Mouse (Mus musculus) left cerebral cortex, adult 2 months (tissue): ENCODE data around the gene Prim1. TPM values are rescaled to one million over a fixed set of nuclear protein-coding genes. Genes with fewer than 3 reads are reported as not detected.
A peak's percentile ranks its signal among the peaks of the same experiment; 100 is the strongest.

Experiments
- DNase-seq, 2 experiments: peaks; one replicate each; pipeline ENCODE4 v3.0.0; 2021 to 2022; ENCODE audit warnings: low spot score in 2 of 2, mixed read lengths in 1 of 2; ENCODE audit errors: extremely low spot score in 1 of 2
- H3K27ac ChIP-seq: fragments of 200-600 bp; 2 replicates; pipeline ENCODE4 v1.8.1; 2022
- H3K4me3 ChIP-seq: fragments of 200-600 bp; 2 replicates; pipeline ENCODE4 v1.8.1; 2022
- CTCF ChIP-seq: fragments of 200-600 bp; IDR thresholded peaks from 2 replicates; pipeline ENCODE4 v1.8.1; 2022; ENCODE audit warnings: antibody characterized with exemption, mild to moderate bottlenecking, moderate library complexity
- intact Hi-C: fragments of 180-260 bp; cut with DNase I; formaldehyde crosslinking; loops from one replicate; pipeline ENCODE4 v1.15.1; 2025
- long read RNA-seq, 2 experiments: library from polyadenylated mRNA; stranded (forward); transcript quantifications; one replicate each; pipeline ENCODE4 v2.0.0; 2021; ENCODE audit warnings: borderline mapping rate in 2 of 2
- total RNA-seq, 2 experiments: library from RNA; stranded (reverse); gene quantifications; 2 replicates each; pipeline ENCODE4 v1.2.3; 2021

Prim1 gene
- 1 to 10 TPM; 7.9 to 8.1 TPM for total RNA-seq
- long read RNA-seq, experiment 1, transcript Prim1-201 (13 exons, 1,583 nt) = major isoform, 6 of 7 reads
- long read RNA-seq, experiment 1, partial matches to known transcripts = 0 of 7 reads
- long read RNA-seq, experiment 1, other reads (novel, unspliced or antisense) = 1 of 7 reads
- long read RNA-seq, experiment 2, partial matches to known transcripts = 1 of 3 reads
- long read RNA-seq, experiment 2, other reads (novel, unspliced or antisense) = 0 of 3 reads

DNA sequence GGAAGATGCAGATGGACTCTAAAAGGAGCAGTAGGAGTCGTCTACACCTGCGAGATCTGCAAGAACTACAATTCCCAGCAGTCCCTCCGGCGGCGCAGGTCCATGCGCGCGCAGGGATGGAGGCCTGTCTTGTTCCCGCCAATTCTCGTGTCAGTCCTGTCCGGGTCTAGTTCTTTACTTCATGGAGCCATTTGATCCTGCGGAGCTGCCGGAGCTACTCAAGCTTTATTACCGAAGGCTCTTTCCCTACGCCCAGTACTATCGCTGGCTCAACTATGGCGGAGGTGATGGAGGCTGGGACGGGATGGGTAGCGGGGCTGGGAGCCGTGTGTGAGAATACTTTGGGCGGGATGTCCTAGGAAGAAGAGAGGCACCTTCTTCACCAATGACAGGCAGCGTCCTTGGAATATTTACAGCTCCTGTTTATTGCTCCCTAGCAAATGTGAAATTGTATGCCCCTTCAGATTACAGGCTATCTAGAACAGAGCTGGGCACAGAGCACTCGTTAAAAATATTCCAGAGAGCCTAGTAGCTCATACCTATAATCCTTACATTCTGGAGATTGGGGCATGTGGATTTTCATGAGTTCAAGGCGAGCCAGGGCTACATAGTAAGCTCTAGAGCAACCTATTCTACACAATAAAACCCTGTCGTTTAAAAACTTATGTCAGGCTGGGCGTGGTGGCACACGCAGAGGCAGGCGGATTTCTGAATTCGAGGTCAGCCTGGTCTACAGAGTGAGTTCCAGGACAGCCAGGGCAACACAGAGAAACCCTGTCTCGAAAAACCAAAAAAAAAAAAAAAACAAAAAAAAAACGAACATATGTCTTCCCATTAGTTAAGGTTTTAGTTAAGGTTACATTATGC lies at the start of gene Prim1:
Prim1 (plus strand) TSS at position 101 of the 867 bp plus-strand sequence.
- peak; percentile 77 to 78 for DNase-seq
- no peak; the same call in 1 of the 2 replicates for TF ChIP-seq CTCF
- intact Hi-C loops = loop anchor here (5.0 to 10.0 kb wide), 2 partner anchors 172 to 490 kb away; partner anchors contain the start of gene Shmt2
- Histone ChIP-seq H3K4me3 (peak within 1 kb of the TSS; percentile 80), H3K27ac (no peak within 1 kb of the TSS)

DNA sequence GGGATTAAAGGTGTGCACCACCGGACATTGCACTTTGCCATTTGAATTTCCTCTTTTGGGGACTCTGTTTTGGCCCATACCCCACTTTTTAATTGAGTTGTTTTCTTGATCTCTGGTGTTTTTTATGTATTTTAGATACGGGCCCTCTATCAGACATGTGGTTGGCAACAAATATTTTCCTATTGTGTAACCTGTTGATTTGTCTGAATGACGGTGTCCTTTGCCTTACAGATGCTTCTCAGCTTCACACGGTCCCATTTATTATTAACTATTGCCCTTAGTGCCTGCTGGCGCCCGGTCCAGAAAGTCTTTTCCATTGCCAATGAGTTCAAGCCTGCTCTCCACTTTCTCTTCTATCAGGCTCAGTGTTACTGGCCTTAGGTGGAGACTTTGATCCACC lies 48.5 kb upstream of the Prim1 start:
- no peak overlapping the region for H3K27ac ChIP-seq
- H3K4me3 ChIP-seq = no peak overlapping the region
- no peak for DNase-seq
- intact Hi-C loops = no loop called here
- TF ChIP-seq CTCF = no peak

DNA sequence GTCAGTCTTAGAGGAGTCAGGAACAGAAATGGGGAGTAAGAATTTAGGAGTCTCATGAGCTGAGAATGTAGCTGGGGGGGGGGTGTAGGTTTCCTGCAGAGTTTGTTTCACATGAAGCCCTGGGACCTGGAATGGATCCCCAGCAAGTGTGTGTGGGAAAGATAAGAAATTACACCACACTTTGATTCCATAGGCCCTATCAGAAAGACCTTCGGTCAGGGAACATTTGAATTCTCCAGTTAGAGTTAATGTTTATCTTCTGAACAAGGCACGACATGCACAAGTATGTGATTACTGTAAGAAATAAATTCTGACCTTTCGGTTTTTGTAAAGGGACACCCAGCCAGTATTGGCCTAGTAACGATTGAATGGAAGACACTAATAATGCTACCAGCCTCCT lies 45.1 kb upstream of the Prim1 start:
- Histone ChIP-seq H3K27ac (no peak overlapping the region), H3K4me3 (no peak overlapping the region)
- intact Hi-C loops = no loop called here
- no peak for DNase-seq
- TF ChIP-seq CTCF = no peak

GRCm38 (mm10) chr10:127970359-127970831 lies 44.6 kb upstream of the Prim1 start:
- H3K27ac ChIP-seq = no peak overlapping the region
- intact Hi-C loops = no loop called here
- no peak for TF ChIP-seq CTCF
- no peak for DNase-seq
- no peak overlapping the region for H3K4me3 ChIP-seq

- no peak overlapping the region for H3K27ac ChIP-seq
- DNase-seq = no peak
- no peak overlapping the region for H3K4me3 ChIP-seq
- no peak; the same call in 1 of the 2 replicates for TF ChIP-seq CTCF
- intact Hi-C loops = no loop called here
Measured at GRCm38 (mm10) chr10:127971135-127971534, 43.8 kb upstream of the Prim1 start.

- no peak overlapping the region for H3K27ac ChIP-seq
- H3K4me3 ChIP-seq = no peak overlapping the region
- DNase-seq = no peak
- TF ChIP-seq CTCF = no peak
- intact Hi-C loops = no loop called here
Measured at GRCm38 (mm10) chr10:127974062-127974461, 40.9 kb upstream of the Prim1 start.

GRCm38 (mm10) chr10:127975503-127975902 lies 39.5 kb upstream of the Prim1 start:
- intact Hi-C loops = no loop called here
- Histone ChIP-seq H3K4me3 (no peak overlapping the region), H3K27ac (no peak overlapping the region)
- no peak for TF ChIP-seq CTCF
- no peak for DNase-seq

DNA sequence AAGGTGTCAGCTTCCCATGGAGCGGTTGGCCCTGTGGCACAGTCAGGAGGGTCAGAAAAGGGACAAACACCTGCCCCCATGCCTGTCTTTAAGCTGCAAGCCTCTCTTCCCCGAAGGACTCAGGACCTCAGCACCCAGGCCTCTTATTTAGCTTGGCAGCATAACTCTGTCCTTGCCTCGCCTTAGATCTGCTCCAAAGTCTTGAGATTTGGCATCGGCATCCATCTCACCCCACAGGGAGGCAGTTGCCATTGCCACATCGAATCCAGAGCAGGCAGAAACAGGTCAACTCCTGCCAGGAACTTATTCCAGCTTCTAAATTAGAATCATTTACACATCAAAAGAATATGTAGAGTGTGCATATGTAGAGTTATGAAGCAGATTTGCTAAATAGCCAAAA lies 30.3 kb upstream of the Prim1 start:
- Histone ChIP-seq H3K4me3 (no peak overlapping the region), H3K27ac (no peak overlapping the region)
- TF ChIP-seq CTCF = no peak
- no peak for DNase-seq
- intact Hi-C loops = no loop called here

DNA sequence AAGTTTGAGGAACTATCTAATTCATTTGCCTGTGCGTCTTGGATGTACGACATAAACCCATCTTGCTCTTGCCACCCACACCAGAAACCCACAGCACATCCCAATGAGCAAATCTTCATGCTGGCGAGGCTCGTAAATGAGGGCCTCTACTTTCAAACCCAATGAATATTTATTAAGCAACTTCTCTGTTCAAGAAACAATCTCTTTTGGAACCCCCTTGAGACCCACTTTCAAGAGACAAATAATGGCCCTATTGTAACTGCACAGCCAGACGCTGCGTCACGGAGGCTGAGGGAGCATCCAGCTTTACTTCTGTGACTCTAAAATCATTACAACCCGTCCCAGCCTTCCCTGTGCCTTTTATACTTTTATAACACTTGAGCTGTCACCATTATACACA lies 29.4 kb upstream of the Prim1 start:
- no peak for TF ChIP-seq CTCF
- Histone ChIP-seq H3K4me3 (no peak overlapping the region), H3K27ac (no peak overlapping the region)
- intact Hi-C loops = no loop called here
- no peak for DNase-seq

- no peak overlapping the region for H3K27ac ChIP-seq
- no peak for DNase-seq
- no peak for TF ChIP-seq CTCF
- no peak overlapping the region for H3K4me3 ChIP-seq
- intact Hi-C loops = no loop called here
Measured at GRCm38 (mm10) chr10:127996690-127997089, 18.3 kb upstream of the Prim1 start.

GRCm38 (mm10) chr10:127998260-127998659 lies 16.7 kb upstream of the Prim1 start:
- Histone ChIP-seq H3K4me3 (no peak overlapping the region), H3K27ac (no peak overlapping the region)
- intact Hi-C loops = no loop called here
- no peak for DNase-seq
- peak; percentile 16 for TF ChIP-seq CTCF

DNA sequence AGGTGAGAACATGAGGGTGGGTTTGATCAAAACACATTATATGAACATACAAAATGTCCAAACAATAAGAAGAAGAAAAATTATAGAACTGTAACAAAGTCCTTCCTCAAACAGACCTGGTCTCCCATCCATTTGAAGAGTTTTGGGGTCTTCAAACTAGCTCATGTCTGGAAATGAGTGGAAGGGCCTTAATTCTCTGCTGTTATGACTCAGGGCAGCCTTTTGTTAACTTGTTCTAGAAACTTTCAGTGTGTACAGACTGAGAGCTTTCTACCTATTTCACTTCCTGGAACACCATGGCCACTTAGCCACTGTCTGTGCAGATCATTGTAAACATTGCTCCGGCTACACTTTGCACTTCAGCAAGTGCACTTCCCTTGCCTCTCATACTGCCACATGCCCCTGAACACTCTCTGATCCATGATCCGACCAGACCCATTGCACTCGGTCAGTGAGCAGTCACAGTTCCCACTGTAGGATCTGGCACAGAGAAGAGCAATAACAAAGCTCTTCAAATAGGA lies 11.6 kb upstream of the Prim1 start:
- no peak for DNase-seq
- H3K4me3 ChIP-seq = no peak overlapping the region
- H3K27ac ChIP-seq = no peak overlapping the region
- no peak for TF ChIP-seq CTCF
- intact Hi-C loops = no loop called here
